Mouse (Mus musculus) spleen, adult 2 months (tissue): ENCODE measurements around the gene H2-DMb2. TPM values are rescaled to one million over a fixed set of nuclear protein-coding genes. Genes with fewer than 3 reads are reported as not detected.
A peak's percentile ranks its signal among the peaks of the same experiment; 100 is the strongest.
"Not testable (repeated sequence)": the region's sequence is repeated elsewhere in the genome, so short reads cannot be mapped to it uniquely, and the experiment has no call there.

Experiments
- DNase-seq, 2 experiments: peaks; one replicate each; pipeline versions ENCODE4 v3.0.0 to v3.0.0-alpha.2; 2012 to 2021; ENCODE audit warnings: low spot score in 2 of 2, low read depth in 1 of 2
- H3K27ac ChIP-seq: fragments of 200-500 bp; 2 replicates; pipeline ENCODE4 v1.5.1; 2012; ENCODE audit warnings: low read length, inconsistent platforms; ENCODE audit not compliant: insufficient read depth
- H3K27me3 ChIP-seq: fragments of 200-500 bp; 2 replicates; pipeline ENCODE4 v1.6.1; 2012; ENCODE audit warnings: mild to moderate bottlenecking, moderate library complexity, low read length, inconsistent platforms; ENCODE audit not compliant: control insufficient read depth, insufficient read depth
- H3K36me3 ChIP-seq: fragments of 200-500 bp; 2 replicates; pipeline ENCODE4 v1.6.1; 2012; ENCODE audit warnings: mild to moderate bottlenecking, low read length, inconsistent platforms; ENCODE audit not compliant: control insufficient read depth, insufficient read depth
- H3K4me1 ChIP-seq: fragments of 200-500 bp; 2 replicates; pipeline ENCODE4 v1.6.1; 2011; ENCODE audit warnings: inconsistent platforms; ENCODE audit not compliant: control insufficient read depth, insufficient read depth, insufficient read length
- H3K4me3 ChIP-seq: fragments of 200-500 bp; 2 replicates; pipeline ENCODE4 v1.5.1; 2011; ENCODE audit warnings: mild to moderate bottlenecking, inconsistent platforms; ENCODE audit not compliant: insufficient read depth, insufficient read length; ENCODE audit errors: extremely low read depth
- CTCF ChIP-seq: fragments of 200-500 bp; IDR thresholded peaks from 2 replicates; pipeline ENCODE4 v1.5.1; 2011; ENCODE audit warnings: mild to moderate bottlenecking, inconsistent platforms; ENCODE audit not compliant: insufficient read depth, insufficient read length, insufficient replicate concordance; ENCODE audit errors: extremely low read depth
- POLR2A ChIP-seq: fragments of 200-500 bp; IDR thresholded peaks from 2 replicates; pipeline ENCODE4 v1.6.1; 2011; ENCODE audit warnings: low read depth, low read length, inconsistent platforms
- WGBS: fragments of 180-500 bp; shearing (Covaris S2); methylation state at CpG from one replicate; pipeline ENCODE4 v1.1.7; 2018; 5-methylcytosine and 5-hydroxymethylcytosine counted together
- polyA plus RNA-seq: library from polyadenylated mRNA; depleted of rRNA; stranded (reverse); fragments of >200 nt; gene quantifications from 2 replicates; pipeline ENCODE4 v1.2.3, GENCODE M21; 2012

Gene H2-DMb2
- polyA plus RNA-seq, 1 experiment, result 456 TPM

DNA sequence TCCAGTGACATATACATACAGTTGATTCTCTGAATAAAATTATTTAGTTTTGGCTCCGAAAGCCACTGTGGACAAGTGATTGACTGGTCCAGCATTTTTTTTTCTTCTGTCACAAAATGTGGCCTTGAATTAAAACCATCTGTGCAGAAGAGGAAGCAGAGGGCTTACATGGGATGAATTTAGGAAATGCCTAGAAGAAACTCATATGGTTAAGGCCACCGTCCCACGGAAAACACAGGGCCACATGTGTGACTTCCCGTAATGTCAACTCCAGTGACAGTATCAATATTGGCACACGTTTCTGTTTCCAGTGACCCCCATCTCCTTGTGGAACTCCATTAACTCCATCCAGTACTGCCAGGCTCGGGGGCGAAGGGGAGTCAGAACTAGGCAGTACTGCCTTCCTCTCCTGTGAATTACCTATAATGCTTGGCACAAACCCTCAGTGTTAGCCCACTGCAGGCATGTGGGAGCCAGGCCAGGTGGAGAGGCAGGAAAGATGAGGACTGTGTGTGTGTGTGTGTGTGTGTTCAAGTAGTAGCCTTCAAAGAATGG is 574 bp upstream of the H2-DMb2 start:
- no peak for DNase-seq
- H3K27ac ChIP-seq, result peak overlapping the region; percentile 97
- H3K36me3 ChIP-seq, result peaks cover 28% of the 10 kb centered on the region
- H3K27me3 ChIP-seq, result no peaks in the 10 kb centered on the region
- 27% methylated on average over 7 of the region's 7 CpGs for WGBS
- H3K4me1 ChIP-seq, result peaks cover 11% of the 10 kb centered on the region
- H3K4me3 ChIP-seq, result peak overlapping the region; percentile 26; the same call in 1 of the 2 replicates
- TF ChIP-seq CTCF (no peak), POLR2A (no peak)

GRCm38 (mm10) chr17:34143461-34143860 is 354 bp downstream of the H2-DMb2 start:
- Histone ChIP-seq H3K36me3 (peaks cover 24% of the 10 kb centered on the region), H3K27me3 (no peaks in the 10 kb centered on the region), H3K4me1 (peaks cover 13% of the 10 kb centered on the region), H3K4me3 (peak overlapping the region; percentile 65), H3K27ac (peak overlapping the region; percentile 67)
- TF ChIP-seq POLR2A (no peak), CTCF (no peak)
- 13% methylated on average over 5 of the region's 5 CpGs for WGBS
- DNase-seq, result peak in 1 of 2 experiments; percentile 42

GRCm38 (mm10) chr17:34144221-34144620 is 1.1 kb downstream of the H2-DMb2 start:
- Histone ChIP-seq H3K4me1 (peaks cover 13% of the 10 kb centered on the region), H3K36me3 (peaks cover 19% of the 10 kb centered on the region), H3K27ac (peak overlapping the region; percentile 67), H3K4me3 (peak overlapping the region; percentile 65)
- not testable (repeated sequence) for H3K27me3 ChIP-seq, DNase-seq
- 63% methylated on average over 4 of the region's 4 CpGs for WGBS

- H3K4me1 ChIP-seq, result peaks cover 13% of the 10 kb centered on the region
- TF ChIP-seq CTCF (no peak), POLR2A (peak; percentile 93)
- 28% methylated on average over 3 of the region's 3 CpGs for WGBS
- no peaks in the 10 kb centered on the region for H3K27me3 ChIP-seq
- H3K27ac ChIP-seq, result peak overlapping the region; percentile 98
- DNase-seq, result peak; percentile 86 to 97
- H3K36me3 ChIP-seq, result peaks cover 13% of the 10 kb centered on the region
- peak overlapping the region; percentile 67 for H3K4me3 ChIP-seq
These were observed 1.9 kb downstream of the H2-DMb2 start for GRCm38 (mm10) chr17:34144960-34145371.

- Histone ChIP-seq H3K27me3 (no peaks in the 10 kb centered on the region), H3K36me3 (peaks cover 28% of the 10 kb centered on the region), H3K4me3 (peak within 1 kb of the TSS; percentile 51; the same call in 1 of the 2 replicates), H3K27ac (peak within 1 kb of the TSS; percentile 88), H3K4me1 (peaks cover 14% of the 10 kb centered on the region; the same call in 1 of the 2 replicates)
- peak; percentile 72 to 86 for DNase-seq
- TF ChIP-seq POLR2A (no peak), CTCF (no peak)
- WGBS, result 30% methylated on average over 4 of the region's 4 CpGs
These were observed 9.8 kb downstream of the H2-DMb2 start, which contains the start of gene H2-DMb1 for GRCm38 (mm10) chr17:34152923-34153322. Gene H2-DMb1 (plus strand): TSS chr17:34153072.

GRCm38 (mm10) chr17:34155534-34155933 is 12.4 kb downstream of the H2-DMb2 start:
- 79% methylated on average over 5 of the region's 5 CpGs for WGBS
- Histone ChIP-seq H3K4me1 (peaks cover 14% of the 10 kb centered on the region; the same call in 1 of the 2 replicates), H3K27ac (no peak overlapping the region), H3K27me3 (no peaks in the 10 kb centered on the region), H3K4me3 (no peak overlapping the region), H3K36me3 (peaks cover 31% of the 10 kb centered on the region)
- no peak for DNase-seq
- TF ChIP-seq CTCF, result no peak
- no peak for TF ChIP-seq POLR2A

GRCm38 (mm10) chr17:34164202-34164895 is 21.2 kb downstream of the H2-DMb2 start:
- TF ChIP-seq POLR2A (no peak), CTCF (peak; percentile 71; the same call in 1 of the 2 replicates)
- DNase-seq, result peak in 1 of 2 experiments; percentile 70
- WGBS, result 51% methylated on average over 9 of the region's 9 CpGs
- Histone ChIP-seq H3K4me3 (no peak overlapping the region), H3K36me3 (peaks cover 13% of the 10 kb centered on the region), H3K27me3 (no peaks in the 10 kb centered on the region), H3K27ac (peak overlapping the region; percentile 59), H3K4me1 (peaks cover 8% of the 10 kb centered on the region; the same call in 1 of the 2 replicates)
